In genomic region chr10:39210031-39210430, GRCm38 (mm10) we compare ENCODE assay signal across 16 mouse cellular contexts. TPM values are rescaled to one million over a fixed set of nuclear protein-coding genes. Genes with fewer than 3 reads are reported as not detected.
A peak's percentile ranks its signal among the peaks of the same experiment; 100 is the strongest.
DNase-seq lines count a peak whose midpoint lies in the region; ATAC-seq and TF ChIP-seq lines count a peak whose summit lies in the region.
"Had no signal": no experiment of that assay in that cellular context is flagged by ENCODE, and none has a peak within 500 bp of the region (broad histone marks: within the 10 kb centered on the region; RNA-seq: fewer than 3 reads in every experiment).

No protein-coding gene starts in this region.

- ATAC-seq in heart, embryonic 12.5 days (ENCODE audit: insufficient number of reproducible peaks, low FRiP score): no peak
- ATAC-seq in hindbrain, embryonic 13.5 days (ENCODE audit: low FRiP score): no peak
- ATAC-seq in midbrain, embryonic 11.5 days (ENCODE audit: low FRiP score): peak; percentile 70

- peak; percentile 62 for DNase-seq in heart, adult 11 months
- peak; percentile 88 for DNase-seq in midbrain, embryonic 11.5 days (ENCODE audit: low spot score, missing footprints)
- DNase-seq in cerebellum, adult 8-10 months: no peak
- no peak for DNase-seq in adrenal gland, postnatal 36 days
- no peak for DNase-seq in embryo, embryonic 11 days
- no peak for DNase-seq in gastrocnemius, adult 2 months
- DNase-seq: cerebellum, adult 9-11 months; lung, postnatal 14 days had no signal

- H3K4me3 ChIP-seq in heart, embryonic 12.5 days: no peak overlapping the region
- H3K4me3 ChIP-seq in hindbrain, embryonic 13.5 days: no peak overlapping the region
- H3K4me3 ChIP-seq in midbrain, embryonic 11.5 days (ENCODE audit: low read depth, low read length): no peak overlapping the region
- H3K4me3 ChIP-seq in gastrocnemius, adult 2 months: no peak overlapping the region
- H3K4me3 ChIP-seq: embryonic facial prominence, embryonic 12.5 days; liver, embryonic 15.5 days had no signal

- intact Hi-C loops in gastrocnemius, adult 2 months (cut with DNase I): no loop called here

- no peaks in the 10 kb centered on the region for H3K4me1 ChIP-seq in heart, embryonic 12.5 days (replicated peaks)
- peaks cover 21% of the 10 kb centered on the region for H3K4me1 ChIP-seq in hindbrain, embryonic 13.5 days (replicated peaks)
- H3K4me1 ChIP-seq in midbrain, embryonic 11.5 days (ENCODE audit: control insufficient read depth, insufficient read depth, low read length): peaks cover 17% of the 10 kb centered on the region
- H3K4me1 ChIP-seq: liver, embryonic 15.5 days had no signal

- TF ChIP-seq CTCF in gastrocnemius, adult 2 months (IDR thresholded peaks at IDR 0.05): no peak

- H3K27me3 ChIP-seq in heart, embryonic 12.5 days (replicated peaks): no peaks in the 10 kb centered on the region
- no peaks in the 10 kb centered on the region for H3K27me3 ChIP-seq in hindbrain, embryonic 13.5 days
- no peaks in the 10 kb centered on the region for H3K27me3 ChIP-seq in midbrain, embryonic 11.5 days (ENCODE audit: control insufficient read depth, insufficient read depth, low read length)
- H3K27me3 ChIP-seq: embryonic facial prominence, embryonic 12.5 days; liver, embryonic 15.5 days; Patski had no signal

- H3K27ac ChIP-seq in heart, embryonic 12.5 days (ENCODE audit: poor library complexity, severe bottlenecking): no peak overlapping the region
- peak overlapping the region; percentile 84 for H3K27ac ChIP-seq in hindbrain, embryonic 13.5 days
- peak overlapping the region; percentile 90 for H3K27ac ChIP-seq in midbrain, embryonic 11.5 days (ENCODE audit: low read depth, low read length)
- H3K27ac ChIP-seq in gastrocnemius, adult 2 months: no peak overlapping the region; the same call in 1 of the 2 replicates
- H3K27ac ChIP-seq: embryonic facial prominence, embryonic 12.5 days; kidney, postnatal 0 days; liver, embryonic 15.5 days had no signal

- no peak overlapping the region for H3K4me2 ChIP-seq in heart, embryonic 12.5 days
- no peak overlapping the region for H3K4me2 ChIP-seq in hindbrain, embryonic 13.5 days
- no peak overlapping the region for H3K4me2 ChIP-seq in midbrain, embryonic 11.5 days
- H3K4me2 ChIP-seq: embryonic facial prominence, embryonic 12.5 days; liver, embryonic 15.5 days had no signal

- H3K36me3 ChIP-seq in heart, embryonic 12.5 days: no peaks in the 10 kb centered on the region
- no peaks in the 10 kb centered on the region; the same call in 1 of the 2 replicates for H3K36me3 ChIP-seq in hindbrain, embryonic 13.5 days
- no peaks in the 10 kb centered on the region for H3K36me3 ChIP-seq in midbrain, embryonic 11.5 days (ENCODE audit: control insufficient read depth, insufficient read depth, low read length)
- H3K36me3 ChIP-seq: embryonic facial prominence, embryonic 12.5 days; liver, embryonic 15.5 days had no signal

- H3K9me3 ChIP-seq in heart, embryonic 12.5 days (replicated peaks): peaks cover 5% of the 10 kb centered on the region; the same call in 1 of the 2 replicates
- peaks cover 15% of the 10 kb centered on the region for H3K9me3 ChIP-seq in hindbrain, embryonic 13.5 days
- H3K9me3 ChIP-seq in midbrain, embryonic 11.5 days (ENCODE audit: control insufficient read depth, low read length): no peaks in the 10 kb centered on the region; the same call in 1 of the 2 replicates
- H3K9me3 ChIP-seq: liver, embryonic 15.5 days had no signal

- no peak overlapping the region for H3K9ac ChIP-seq in heart, embryonic 12.5 days
- no peak overlapping the region for H3K9ac ChIP-seq in hindbrain, embryonic 13.5 days
- H3K9ac ChIP-seq in midbrain, embryonic 11.5 days (ENCODE audit: low read length): no peak overlapping the region
- H3K9ac ChIP-seq: embryonic facial prominence, embryonic 12.5 days; liver, embryonic 15.5 days had no signal

RNA-seq across cellular contexts. Expression of gene Ccn6, which starts 46.4 kb away (rescaled TPM):
- not detected in 2 replicates for polyA plus RNA-seq in heart, embryonic 12.5 days (2016; fragmentation: Nextera tagmentation; extraction: Ambion mirVana)
- 0.41 and 0.44 TPM in 2 replicates for polyA plus RNA-seq in hindbrain, embryonic 13.5 days (2015; fragmentation: Nextera tagmentation; extraction: Ambion mirVana)
- polyA plus RNA-seq in midbrain, embryonic 11.5 days (2014; fragmentation: Nextera tagmentation; extraction: Ambion mirVana): 0.20 and 0.29 TPM in 2 replicates
- total RNA-seq in adrenal gland, postnatal 36 days (2021): under 1 TPM; 0.26 to 0.70 TPM
- total RNA-seq in gastrocnemius, adult 2 months (2021): not detected
- polyA plus RNA-seq: gonadal fat pad, adult 2 months; liver, embryonic 15.5 days; testis, adult 2 months had no signal

Comparison
In these comparisons a context has a peak if more than half of its experiments do, and no peak if none do; other contexts are left out.
1. DNase-seq: peak in heart, adult 11 months (single experiment) and midbrain, embryonic 11.5 days (single experiment); none in cerebellum, adult 8-10 months (single experiment), adrenal gland, postnatal 36 days (0 of 2), embryo, embryonic 11 days (single experiment) and gastrocnemius, adult 2 months (single experiment).
2. H3K27ac ChIP-seq: peak in hindbrain, embryonic 13.5 days (single experiment) and midbrain, embryonic 11.5 days (single experiment); none in heart, embryonic 12.5 days (single experiment) and gastrocnemius, adult 2 months (single experiment).